Mouse (Mus musculus): ENCODE data around the gene D930020B18Rik.

DNA sequence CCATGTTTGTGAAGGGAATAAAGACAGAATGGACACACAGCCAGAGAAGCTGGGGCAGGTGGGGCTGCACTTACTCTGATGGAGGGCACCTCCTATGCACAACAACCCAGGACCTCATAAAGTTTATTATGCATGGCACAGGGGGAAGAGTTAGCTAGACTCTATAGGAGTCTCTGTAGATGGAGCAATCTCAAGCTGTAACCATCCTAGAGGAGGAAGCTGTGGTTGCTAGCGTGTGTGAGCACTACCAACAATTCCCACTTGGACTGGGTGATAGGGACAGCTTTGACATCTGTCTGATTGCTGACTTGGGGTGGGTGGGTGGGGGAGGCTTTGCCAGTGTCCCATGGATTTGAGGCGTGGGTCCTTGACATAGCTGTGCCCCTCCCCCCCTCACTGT, 39.5 kb downstream of the D930020B18Rik start:
- no peak for TF ChIP-seq EP300 (IDR thresholded peaks at IDR 0.05; ENCODE audit: low read depth in 1 of 2, low read length in 2 of 2)
- TF ChIP-seq POLR2AphosphoS5 (IDR thresholded peaks at IDR 0.05; ENCODE audit: borderline replicate concordance, low read depth, low read length), result no peak
- TF ChIP-seq POLR2AphosphoS2 (IDR thresholded peaks at IDR 0.05; ENCODE audit: low read length), result no peak
